Mouse (Mus musculus) v-Abl transformed pro-B cells (cell line): ENCODE results near the gene Mex3b.

Source experiments
- in situ Hi-C, 2 experiments: fragments of 400-800 bp; cut with MboI; formaldehyde crosslinking; loops; one replicate each; pipeline ENCODE4 v1.15.1; 2025; ENCODE audit not compliant: unreplicated experiment in 2 of 2

Gene Mex3b

DNA sequence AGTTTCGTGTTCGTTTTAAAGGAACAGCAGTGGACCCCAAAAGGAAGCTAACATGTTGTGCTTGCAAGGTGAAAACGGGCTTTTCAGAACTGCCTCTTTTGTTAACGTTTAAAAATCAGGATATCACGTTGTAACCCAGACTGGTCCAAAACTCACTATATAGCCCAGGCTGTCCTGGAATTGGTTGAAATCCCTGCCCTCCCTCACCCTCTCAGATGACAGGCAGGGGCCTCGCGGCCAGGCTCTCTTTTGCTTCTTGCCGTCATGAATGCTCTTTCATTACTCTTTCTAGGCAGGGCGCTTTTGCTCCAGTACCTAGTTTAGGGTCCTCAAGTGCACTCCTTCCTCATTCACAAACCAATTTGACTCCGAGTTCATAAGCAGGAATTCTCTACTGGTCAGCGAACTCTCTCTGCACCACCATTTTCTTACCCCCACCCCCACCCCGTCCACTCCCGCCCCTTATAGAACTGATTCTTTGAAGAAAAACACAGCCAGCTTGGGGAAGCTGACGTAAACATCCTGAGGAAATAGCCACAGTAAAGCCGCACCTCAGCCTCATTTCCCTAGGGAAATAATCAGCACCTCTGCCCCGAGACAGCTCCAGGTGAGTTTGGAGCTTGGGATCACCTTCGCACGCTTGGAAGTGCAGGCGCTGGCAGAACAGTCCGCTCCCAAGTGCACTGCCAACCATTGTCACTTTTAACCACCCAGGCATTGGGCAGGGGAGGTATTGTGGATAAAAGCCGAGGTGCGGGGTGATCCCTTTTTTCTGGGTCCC is 2.0 kb upstream of the Mex3b start:
- in situ Hi-C loops = loop anchor here (5.0 to 25.0 kb wide), 6 partner anchors 143 to 1022 kb away; partner anchors contain the start of genes Mesd (in 1 of the 2) and Tlnrd1 (in 1 of the 2)

DNA sequence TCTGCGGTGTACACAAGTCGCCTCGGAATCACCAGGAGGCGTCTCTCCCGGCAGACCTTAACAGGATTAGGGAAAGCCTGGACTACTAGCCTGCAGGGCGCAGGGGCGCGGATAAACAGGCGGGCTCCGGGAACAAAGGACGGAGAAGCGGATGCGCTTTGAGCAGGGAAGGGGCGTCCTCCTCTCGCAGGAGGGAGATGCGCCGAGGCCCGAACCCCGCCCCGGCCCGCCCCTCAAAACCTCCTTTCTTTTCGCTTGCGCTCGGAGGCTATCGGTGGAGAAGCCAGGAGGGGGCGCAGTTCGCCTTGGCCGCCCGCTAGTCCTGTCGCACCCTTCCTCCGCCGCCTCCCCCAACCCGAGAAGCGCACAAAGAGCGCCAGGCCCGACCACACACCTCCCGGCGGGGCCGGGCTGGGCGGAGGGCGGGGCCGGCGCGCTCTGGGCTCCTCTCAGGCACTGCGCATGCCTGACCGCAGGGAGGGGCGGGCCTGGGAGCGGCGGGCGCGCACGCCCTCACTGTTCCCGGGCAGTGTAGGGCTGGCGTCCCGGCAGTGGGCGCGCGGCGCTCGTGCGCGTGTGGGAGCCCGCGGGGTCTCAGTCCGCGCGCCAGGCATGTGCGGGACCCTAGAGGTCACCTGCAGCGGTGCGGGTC is 1.2 kb upstream of the Mex3b start:
- in situ Hi-C loops = loop anchor here (5.0 to 25.0 kb wide), 6 partner anchors 144 to 1021 kb away; partner anchors contain the start of genes Mesd (in 1 of the 2) and Tlnrd1 (in 1 of the 2)

DNA sequence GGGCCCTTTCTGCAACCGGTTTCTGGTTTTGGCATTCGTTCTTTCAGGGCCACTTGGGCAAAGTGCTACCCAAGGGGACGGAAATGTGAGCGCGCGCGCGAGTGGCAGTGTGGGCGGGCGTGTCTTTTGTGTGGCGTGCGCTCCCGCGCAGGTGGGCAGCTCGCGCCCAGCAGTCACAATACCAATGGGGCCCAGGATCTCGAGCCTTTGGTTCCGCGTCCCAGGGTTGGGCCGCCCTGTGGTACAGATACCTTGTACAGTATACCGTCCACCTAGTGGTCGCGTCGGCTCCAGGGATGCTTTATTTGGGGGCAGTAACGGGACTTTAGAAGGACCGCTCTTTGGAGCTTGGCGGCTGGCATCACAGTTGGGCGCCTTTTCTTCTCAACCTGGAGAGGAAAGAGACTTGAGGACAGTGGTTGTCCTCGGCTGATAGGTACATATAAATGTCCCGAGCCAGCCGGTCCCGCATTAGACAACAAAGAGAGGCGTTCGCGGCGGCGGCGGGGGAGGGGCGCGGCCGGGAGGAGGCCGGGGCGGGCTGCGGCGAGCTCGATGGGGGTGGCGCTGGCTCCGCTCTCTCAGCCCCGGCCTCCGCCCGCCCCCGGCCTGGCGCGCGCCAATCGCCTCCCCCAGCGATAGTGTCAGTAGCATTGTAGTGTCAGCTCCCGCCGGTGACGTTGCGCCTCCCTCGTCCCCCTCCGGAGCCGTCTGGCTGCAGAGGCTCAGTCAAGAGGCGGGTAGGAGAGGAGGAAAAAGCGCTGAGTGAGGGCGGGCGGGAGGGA is 455 bp upstream of the Mex3b start:
- in situ Hi-C loops = loop anchor here (5.0 to 25.0 kb wide), 6 partner anchors 144 to 1021 kb away; partner anchors contain the start of genes Mesd (in 1 of the 2) and Tlnrd1 (in 1 of the 2)

DNA sequence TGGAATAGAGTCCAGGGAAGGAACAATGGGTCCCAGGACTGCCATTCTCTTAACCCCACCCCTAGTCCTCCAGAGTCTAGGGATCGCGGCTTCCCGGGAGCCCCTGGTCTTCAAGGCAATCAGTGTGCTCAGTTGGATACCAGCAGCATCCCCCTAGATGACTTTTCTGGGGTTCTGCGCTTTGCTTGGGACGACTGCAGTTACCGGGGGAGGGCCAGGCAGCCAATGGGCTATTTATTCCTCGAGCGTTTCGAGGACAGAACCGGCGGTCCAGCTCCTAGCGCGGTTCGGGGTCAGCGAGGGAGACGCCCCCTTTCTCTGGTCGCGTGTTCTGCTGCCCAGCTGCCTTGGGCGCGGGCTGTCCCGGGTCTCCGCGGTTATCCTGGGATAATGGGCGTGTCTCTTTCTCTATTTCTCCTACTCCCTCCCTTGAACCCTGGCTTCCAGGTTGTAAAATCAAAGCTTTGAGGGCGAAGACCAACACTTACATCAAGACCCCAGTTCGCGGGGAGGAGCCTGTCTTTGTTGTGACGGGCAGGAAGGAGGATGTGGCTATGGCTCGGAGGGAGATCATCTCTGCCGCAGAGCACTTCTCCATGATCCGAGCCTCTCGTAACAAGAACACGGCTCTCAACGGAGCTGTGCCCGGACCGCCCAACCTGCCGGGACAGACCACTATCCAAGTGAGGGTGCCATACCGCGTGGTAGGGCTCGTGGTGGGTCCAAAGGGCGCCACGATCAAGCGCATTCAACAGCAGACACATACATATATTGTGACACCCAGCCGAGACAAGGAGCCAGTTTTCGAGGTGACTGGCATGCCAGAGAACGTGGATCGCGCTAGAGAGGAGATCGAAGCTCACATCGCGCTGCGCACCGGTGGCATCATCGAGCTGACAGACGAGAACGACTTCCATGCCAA is 1.4 kb downstream of the Mex3b start:
- in situ Hi-C loops = loop anchor here (5.0 to 25.0 kb wide), 6 partner anchors 146 to 1019 kb away; partner anchors contain the start of genes Mesd (in 1 of the 2) and Tlnrd1 (in 1 of the 2)

DNA sequence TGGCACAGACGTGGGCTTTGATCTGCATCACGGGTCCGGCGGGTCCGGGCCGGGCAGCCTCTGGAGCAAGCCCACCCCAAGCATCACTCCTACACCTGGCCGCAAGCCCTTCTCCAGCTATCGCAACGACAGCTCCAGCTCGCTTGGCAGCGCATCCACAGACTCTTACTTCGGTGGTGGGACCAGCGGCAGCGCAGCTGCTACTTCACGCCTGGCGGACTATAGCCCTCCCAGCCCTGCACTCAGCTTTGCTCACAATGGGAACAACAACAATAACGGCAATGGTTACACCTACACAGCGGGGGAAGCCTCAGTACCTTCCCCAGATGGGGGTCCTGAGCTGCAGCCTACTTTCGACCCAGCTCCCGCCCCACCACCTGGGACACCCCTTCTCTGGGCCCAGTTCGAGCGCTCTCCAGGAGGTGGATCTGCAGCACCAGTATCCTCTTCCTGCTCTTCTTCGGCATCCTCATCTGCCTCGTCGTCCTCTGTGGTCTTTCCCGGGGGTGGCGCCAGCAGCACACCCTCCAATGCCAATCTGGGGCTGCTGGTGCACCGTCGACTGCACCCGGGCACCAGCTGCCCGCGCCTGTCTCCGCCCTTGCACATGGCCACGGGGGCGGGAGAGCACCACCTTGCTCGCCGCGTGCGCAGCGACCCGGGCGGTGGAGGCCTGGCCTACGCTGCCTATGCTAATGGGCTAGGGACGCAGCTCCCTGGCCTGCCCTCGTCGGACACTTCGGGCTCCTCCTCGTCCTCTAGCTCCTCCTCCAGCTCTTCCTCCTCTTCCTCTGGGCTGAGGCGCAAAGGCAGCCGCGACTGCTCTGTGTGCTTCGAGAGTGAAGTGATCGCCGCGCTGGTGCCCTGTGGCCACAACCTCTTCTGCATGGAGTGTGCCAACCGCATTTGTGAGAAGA is 2.4 kb downstream of the Mex3b start:
- in situ Hi-C loops = loop anchor here (5.0 to 25.0 kb wide), 7 partner anchors 147 to 1018 kb away; partner anchors contain the start of genes Mesd (in 1 of the 2) and Tlnrd1 (in 1 of the 2)

DNA sequence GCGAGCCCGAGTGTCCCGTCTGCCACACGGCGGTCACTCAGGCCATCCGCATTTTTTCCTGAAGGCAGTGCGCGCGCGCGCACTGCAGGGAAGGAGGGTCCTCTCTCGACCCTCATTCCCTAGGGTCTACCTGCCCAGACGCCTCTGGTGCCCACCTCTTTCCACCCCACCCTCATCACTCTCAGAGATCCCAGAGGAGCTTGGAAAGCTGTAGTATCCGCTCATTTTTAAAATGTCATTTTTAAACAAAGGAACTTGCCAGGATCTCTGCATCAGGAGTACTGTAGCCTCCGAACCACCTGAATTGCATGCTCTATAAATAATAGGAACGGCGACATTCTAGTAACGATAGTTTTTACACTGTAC is 3.0 kb downstream of the Mex3b start:
- in situ Hi-C loops = loop anchor here in 1 of 2 experiments (10.0 to 25.0 kb wide), 4 partner anchors 235 to 1017 kb away; partner anchors contain the start of genes Mesd and Tlnrd1

DNA sequence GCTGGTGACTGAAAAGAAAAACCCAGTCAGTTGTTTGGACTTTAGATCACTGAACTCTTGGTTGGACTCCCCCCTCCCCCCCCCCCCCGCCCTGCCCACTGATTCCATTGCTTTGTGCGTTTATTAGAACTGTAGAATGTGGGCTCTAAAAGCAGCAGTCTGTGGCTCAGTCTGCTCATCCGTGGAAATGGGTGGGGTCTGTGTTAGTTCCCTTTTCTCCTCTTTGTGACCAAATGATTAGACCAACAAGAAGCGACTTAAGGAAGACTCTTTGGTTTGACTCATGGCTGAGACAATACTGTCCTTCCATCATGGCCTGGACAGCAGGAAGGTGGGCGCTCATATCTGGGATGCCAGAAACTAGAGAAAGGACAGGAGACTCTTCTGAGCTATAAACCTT is 9.4 kb downstream of the Mex3b start:
- in situ Hi-C loops = loop anchor here (10.0 to 25.0 kb wide), 2 partner anchors 228 to 1011 kb away; partner anchors contain the start of genes Mesd (in 1 of the 2) and Tlnrd1 (in 1 of the 2)

DNA sequence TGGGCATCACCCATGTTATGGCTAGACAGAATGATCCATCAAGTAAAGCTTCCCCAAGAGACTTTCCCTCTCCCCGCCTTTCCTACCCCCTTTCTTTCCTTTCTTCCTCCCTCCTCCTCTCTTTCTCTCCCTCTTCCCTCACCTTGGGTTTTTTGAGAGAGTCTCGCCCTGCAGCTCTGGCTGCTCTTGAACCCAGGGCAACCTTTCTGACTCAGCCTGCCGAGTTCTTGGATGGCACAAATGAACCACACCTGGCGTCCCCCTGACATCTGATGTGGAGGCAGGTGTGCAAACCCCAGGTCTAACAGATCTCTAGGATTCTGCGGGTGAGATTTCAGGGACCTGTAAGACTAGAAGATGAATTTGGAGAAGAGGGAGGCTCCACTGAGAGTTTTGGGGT is 12.9 kb downstream of the Mex3b start:
- in situ Hi-C loops = loop anchor here in 1 of 2 experiments (25.0 kb wide), 1 partner anchor 1007 kb away; the partner anchor contains the start of genes Mesd and Tlnrd1

DNA sequence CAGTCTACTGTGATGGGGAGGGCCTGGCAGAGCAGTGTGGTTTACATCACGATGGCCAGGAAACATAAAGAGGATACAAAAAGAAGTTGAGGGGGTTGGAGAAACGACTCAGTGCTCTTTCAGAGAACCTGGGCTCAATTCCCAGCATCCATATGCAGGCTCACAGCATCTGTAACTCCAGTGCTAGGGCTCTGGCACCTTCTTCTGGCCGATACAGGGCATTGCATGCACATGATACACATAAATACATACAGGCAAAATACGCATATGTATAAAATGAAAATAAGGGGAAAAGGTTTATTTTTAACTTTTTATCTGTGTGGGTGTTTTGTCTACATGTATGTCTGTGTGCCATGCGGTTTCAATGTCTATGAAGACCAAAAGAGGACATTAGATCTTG is 13.6 kb downstream of the Mex3b start:
- in situ Hi-C loops = loop anchor here in 1 of 2 experiments (25.0 kb wide), 1 partner anchor 1007 kb away; the partner anchor contains the start of genes Mesd and Tlnrd1

DNA sequence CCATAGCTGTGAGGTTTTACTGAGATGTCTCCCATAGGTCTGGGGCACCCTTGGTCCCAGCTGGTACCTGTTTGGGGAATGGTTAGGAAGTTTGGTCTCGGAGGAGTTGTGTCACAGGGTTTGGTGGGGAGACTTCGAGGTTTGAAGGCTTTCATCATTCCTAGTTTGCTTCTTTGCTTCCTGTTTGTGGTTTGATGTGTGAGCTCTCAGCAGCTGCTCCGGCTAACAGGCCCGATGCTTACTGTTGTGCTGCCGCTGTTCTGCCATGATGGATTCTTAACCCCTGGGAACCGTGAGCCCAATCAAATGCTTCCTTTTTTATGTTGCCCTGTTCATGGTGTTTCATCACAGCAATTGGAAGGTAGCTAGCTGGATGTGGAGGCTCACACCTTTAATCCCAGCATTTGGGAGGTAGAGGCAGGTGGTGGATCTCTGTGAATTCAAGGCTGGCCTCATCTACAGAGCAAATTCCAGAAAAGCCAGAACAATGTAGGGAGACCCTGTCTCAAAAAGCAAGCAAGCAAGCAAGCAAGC is 23.3 kb downstream of the Mex3b start:
- in situ Hi-C loops = loop anchor here in 1 of 2 experiments (25.0 kb wide), 1 partner anchor 997 kb away; the partner anchor contains the start of genes Mesd and Tlnrd1

DNA sequence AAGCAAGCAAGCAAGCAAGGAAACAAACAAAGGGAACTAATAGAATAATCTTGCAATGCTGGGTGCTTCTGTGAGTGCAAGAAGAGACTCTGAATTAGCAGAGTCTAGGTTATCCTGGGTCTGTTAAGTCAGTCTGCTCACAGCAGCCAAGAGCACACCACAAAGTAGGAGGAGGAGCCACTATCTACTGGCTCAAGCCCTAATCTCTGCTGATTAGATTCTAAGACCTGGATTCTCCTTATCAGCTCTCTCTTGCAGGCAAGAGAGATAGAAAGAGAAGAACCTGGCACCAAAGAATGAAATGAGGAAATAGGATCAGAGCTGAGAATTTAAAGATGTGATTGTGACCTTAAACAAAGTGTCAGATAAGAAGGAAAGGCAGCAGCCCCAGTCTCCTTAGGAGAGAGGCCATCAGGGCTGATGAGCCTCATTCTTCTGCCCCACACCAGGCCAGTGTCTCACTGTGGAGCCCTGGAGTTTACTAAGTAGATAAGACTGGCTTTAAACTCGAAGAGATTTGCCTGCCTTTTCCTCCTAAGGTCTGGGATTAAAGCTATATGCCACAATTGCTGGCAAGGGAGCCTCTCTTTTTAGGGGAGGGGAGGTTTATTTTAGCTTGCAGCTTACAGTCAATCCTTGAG is 23.9 kb downstream of the Mex3b start:
- in situ Hi-C loops = loop anchor here in 1 of 2 experiments (25.0 kb wide), 1 partner anchor 996 kb away; the partner anchor contains the start of genes Mesd and Tlnrd1

DNA sequence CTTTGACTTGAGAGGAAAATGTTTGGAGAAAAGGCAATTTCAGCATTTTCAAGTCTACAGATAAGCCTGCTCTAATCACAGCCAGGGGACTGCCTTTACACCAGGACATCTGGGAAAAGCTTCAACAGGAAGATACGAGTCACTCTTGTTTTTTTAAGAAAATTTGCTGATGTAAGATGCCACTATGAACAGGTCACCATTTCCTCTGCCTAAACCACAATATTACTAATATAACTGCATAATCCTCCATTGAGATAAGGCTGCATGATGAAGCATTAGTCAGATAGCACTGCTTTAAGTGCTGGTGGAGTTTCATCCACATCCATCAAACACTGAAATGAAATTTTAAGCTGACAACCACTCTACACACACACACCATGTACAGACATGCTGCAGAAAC is 27.2 kb downstream of the Mex3b start:
- in situ Hi-C loops = loop anchor here in 1 of 2 experiments (25.0 kb wide), 1 partner anchor 993 kb away; the partner anchor contains the start of genes Mesd and Tlnrd1

DNA sequence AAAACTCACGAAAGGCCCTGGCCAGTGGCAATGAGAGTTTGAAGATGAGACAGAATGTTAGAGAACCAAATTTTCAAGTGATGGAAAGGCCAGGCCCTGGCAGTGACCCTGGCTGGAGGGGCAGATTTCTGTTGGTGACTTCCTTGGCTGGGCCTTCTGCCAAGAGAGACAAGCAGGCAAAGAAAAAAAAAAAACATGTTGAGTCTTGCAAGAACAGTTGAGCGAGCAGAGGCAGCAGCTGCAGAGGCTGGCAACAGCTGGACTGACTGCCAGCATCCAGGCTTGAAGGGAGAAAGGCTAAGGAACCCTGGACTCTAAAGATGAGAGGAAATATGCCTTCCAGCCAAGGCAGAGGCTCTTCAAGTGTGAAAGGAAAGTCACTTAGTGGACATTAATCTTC is 28.5 kb downstream of the Mex3b start:
- in situ Hi-C loops = loop anchor here in 1 of 2 experiments (25.0 kb wide), 1 partner anchor 992 kb away; the partner anchor contains the start of genes Mesd and Tlnrd1

DNA sequence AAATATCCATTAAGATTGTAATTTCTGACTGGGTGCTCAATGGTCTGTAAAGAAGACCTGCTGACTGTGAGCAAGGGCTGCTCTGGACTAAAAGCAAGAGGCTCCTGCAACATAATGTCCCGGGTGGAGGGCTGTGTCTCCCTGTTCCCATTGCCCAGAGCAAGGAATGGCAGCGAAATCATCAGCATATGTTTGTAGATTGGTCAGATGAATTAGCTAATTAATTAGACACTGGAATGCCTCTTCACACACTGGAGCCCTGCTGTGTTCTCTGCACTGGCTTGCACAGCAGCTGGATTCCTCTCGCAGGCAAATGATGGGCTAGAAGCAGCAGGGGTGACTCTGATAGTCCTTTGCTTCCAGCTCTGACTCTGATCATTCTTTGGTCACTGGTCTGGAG is 29.6 kb downstream of the Mex3b start:
- in situ Hi-C loops = loop anchor here in 1 of 2 experiments (25.0 kb wide), 1 partner anchor 991 kb away; the partner anchor contains the start of genes Mesd and Tlnrd1

DNA sequence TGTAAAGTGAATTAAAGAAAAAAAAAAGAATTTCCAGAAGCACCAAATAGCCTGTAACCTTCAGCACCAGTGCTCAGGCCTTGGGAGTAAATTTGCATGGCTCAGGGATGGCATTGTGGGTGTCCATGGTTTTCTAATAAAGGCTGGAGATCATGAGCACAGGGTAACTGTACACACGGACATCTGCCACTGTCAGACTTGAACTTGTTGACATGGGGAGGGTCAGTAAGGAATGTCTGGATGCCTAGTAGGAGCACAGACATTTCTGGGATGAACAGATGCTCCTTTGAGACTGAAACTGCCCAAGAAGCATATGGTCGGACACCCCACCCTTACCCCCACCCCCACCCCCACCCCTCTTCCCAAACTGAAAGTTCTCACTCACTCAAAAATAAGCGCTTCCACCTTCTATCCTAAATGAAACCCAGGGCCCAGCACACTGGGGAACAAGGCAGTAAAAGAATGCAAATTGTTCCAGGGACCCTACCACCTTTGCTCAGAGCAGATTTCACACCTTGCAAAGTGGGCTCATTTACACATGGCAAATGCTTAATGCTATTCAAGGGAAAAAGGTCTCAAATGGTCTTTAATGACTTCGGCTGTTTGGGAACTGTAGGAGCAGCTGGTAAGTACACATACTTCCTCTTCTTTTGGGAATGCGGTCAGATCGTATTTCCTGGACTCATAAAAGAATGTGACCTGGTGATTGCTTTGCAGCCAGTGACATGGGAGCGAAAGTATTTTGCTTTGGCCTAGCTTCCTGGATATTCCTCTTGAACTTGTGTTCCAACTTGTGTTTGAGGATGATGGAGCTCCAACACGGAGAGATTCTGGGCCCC is 32.5 kb downstream of the Mex3b start:
- in situ Hi-C loops = loop anchor here in 1 of 2 experiments (25.0 kb wide), 1 partner anchor 988 kb away; the partner anchor contains the start of genes Mesd and Tlnrd1

DNA sequence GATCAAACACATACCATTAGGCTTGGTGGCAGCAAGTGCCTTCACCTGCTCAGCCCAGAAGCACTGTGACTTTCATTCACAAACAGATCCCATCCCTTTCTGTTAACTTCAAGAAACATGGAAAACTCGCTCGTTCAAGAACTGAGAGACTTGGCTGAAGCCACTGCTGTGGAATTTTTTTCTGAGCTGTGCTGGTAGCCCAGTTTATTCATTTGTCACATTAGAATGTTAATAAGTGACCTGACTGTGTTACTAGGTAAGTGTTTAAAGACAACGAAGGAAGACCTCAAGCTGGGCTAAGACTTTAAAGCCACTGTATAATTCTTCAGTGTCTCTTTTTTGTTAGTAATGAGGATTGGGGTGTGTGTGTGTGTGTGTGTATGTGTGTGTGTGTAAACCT is 35.9 kb downstream of the Mex3b start:
- in situ Hi-C loops = no loop called here
